In genomic region chr11:95826317-95827167, GRCm38 (mm10) we compare ENCODE assay signal across 15 mouse cellular contexts. TPM values are rescaled to one million over a fixed set of nuclear protein-coding genes. Genes with fewer than 3 reads are reported as not detected.
DNase-seq lines count a peak whose midpoint lies in the region; ATAC-seq and TF ChIP-seq lines count a peak whose summit lies in the region.
"Had no signal": no experiment of that assay in that cellular context is flagged by ENCODE, and none has a peak within 500 bp of the region (broad histone marks: within the 10 kb centered on the region; RNA-seq: fewer than 3 reads in every experiment).

No protein-coding gene starts in this region.

- DNase-seq in adrenal gland, adult (ENCODE audit: inconsistent age in 2 of 2, low spot score in 1 of 2) = peak; percentile 9 to 40
- DNase-seq in adrenal gland, postnatal 10 days = no peak
- DNase-seq in heart, postnatal 0 days (ENCODE audit: low spot score) = no peak
- DNase-seq in heart, postnatal 10 days = no peak
- DNase-seq in B cell, adult 2 months = no peak
- no peak for DNase-seq in right cerebral cortex, postnatal 25 days

- H3K9me3 ChIP-seq in heart, postnatal 0 days (replicated peaks; ENCODE audit: control insufficient read depth, low read length) = no peaks in the 10 kb centered on the region
- no peaks in the 10 kb centered on the region for H3K9me3 ChIP-seq in liver, embryonic 15.5 days (replicated peaks)
- H3K9me3 ChIP-seq: embryonic facial prominence, embryonic 15.5 days; hindbrain, embryonic 13.5 days; limb, embryonic 12.5 days; stomach, embryonic 15.5 days had no signal

- no peak for ATAC-seq in heart, postnatal 0 days (ENCODE audit: insufficient read depth, low read depth)
- no peak for ATAC-seq in liver, embryonic 15.5 days (ENCODE audit: insufficient read depth)
- ATAC-seq: forebrain, embryonic 14.5 days; lung, postnatal 0 days; Patski had no signal

- H3K27ac ChIP-seq in heart, postnatal 0 days (ENCODE audit: low read depth) = no peak overlapping the region
- peak overlapping the region; percentile 100 for H3K27ac ChIP-seq in brown adipose tissue, adult 24 weeks (replicated peaks; ENCODE audit: low read depth, low read length)
- H3K27ac ChIP-seq in liver, embryonic 15.5 days (replicated peaks) = peak overlapping the region; percentile 84
- H3K27ac ChIP-seq: embryonic facial prominence, embryonic 15.5 days; hindbrain, embryonic 13.5 days; limb, embryonic 12.5 days; stomach, embryonic 15.5 days had no signal

- TF ChIP-seq CTCF in heart, postnatal 0 days (IDR thresholded peaks at IDR 0.05; ENCODE audit: low read depth) = no peak

- intact Hi-C loops in heart, postnatal 10 days (cut with DNase I) = loop anchor here (1.0 kb wide), 2 partner anchors 27 to 55 kb away; no protein-coding TSS in a partner anchor

- no peak for TF ChIP-seq EP300 in heart, postnatal 0 days (IDR thresholded peaks at IDR 0.05; ENCODE audit: low read depth)

- H3K36me3 ChIP-seq in heart, postnatal 0 days (replicated peaks; ENCODE audit: control insufficient read depth, insufficient read depth, low read length) = 0 out of 2 replicates have a peak, but pooled peaks cover 7% of the 10 kb centered on the region
- peaks cover 15% of the 10 kb centered on the region for H3K36me3 ChIP-seq in liver, embryonic 15.5 days (replicated peaks)
- H3K36me3 ChIP-seq: embryonic facial prominence, embryonic 15.5 days; hindbrain, embryonic 13.5 days; limb, embryonic 12.5 days; stomach, embryonic 15.5 days had no signal

- H3K27me3 ChIP-seq in heart, postnatal 0 days (ENCODE audit: control insufficient read depth, insufficient read depth, low read length) = peaks cover 22% of the 10 kb centered on the region
- H3K27me3 ChIP-seq in liver, embryonic 15.5 days = peaks cover 56% of the 10 kb centered on the region

- 0 out of 2 replicates have a peak overlapping the region, but pooled peaks have one; percentile 18 for H3K9ac ChIP-seq in heart, postnatal 0 days (replicated peaks; ENCODE audit: low read depth, low read length)
- peak overlapping the region; percentile 45 for H3K9ac ChIP-seq in liver, embryonic 15.5 days
- H3K9ac ChIP-seq: embryonic facial prominence, embryonic 15.5 days; hindbrain, embryonic 13.5 days; limb, embryonic 12.5 days; stomach, embryonic 15.5 days had no signal

- whole genome bisulfite sequencing in heart, postnatal 0 days = 49% methylated on average over 6 of the region's 6 CpGs
- 35% methylated on average over 6 of the region's 6 CpGs for WGBS in liver, embryonic 15.5 days (ENCODE audit: insufficient replicate concordance)

- H3K4me3 ChIP-seq in heart, postnatal 0 days (ENCODE audit: low read depth, low read length) = no peak overlapping the region
- H3K4me3 ChIP-seq in brown adipose tissue, adult 24 weeks (ENCODE audit: insufficient read depth, low read depth, low read length) = peak overlapping the region; percentile 48
- H3K4me3 ChIP-seq in liver, embryonic 15.5 days (replicated peaks) = peak overlapping the region; percentile 76
- H3K4me3 ChIP-seq: embryonic facial prominence, embryonic 15.5 days; hindbrain, embryonic 13.5 days; limb, embryonic 12.5 days had no signal

- H3K4me2 ChIP-seq in heart, postnatal 0 days (ENCODE audit: low read depth, low read length) = no peak overlapping the region
- peak overlapping the region; percentile 98 for H3K4me2 ChIP-seq in liver, embryonic 15.5 days
- H3K4me2 ChIP-seq: embryonic facial prominence, embryonic 15.5 days; hindbrain, embryonic 13.5 days; limb, embryonic 12.5 days; stomach, embryonic 15.5 days had no signal

- peaks cover 7% of the 10 kb centered on the region for H3K4me1 ChIP-seq in heart, postnatal 0 days (ENCODE audit: control insufficient read depth, insufficient read depth)
- H3K4me1 ChIP-seq in brown adipose tissue, adult 24 weeks (ENCODE audit: control insufficient read depth, insufficient read depth, insufficient read length, low read length) = peaks cover 29% of the 10 kb centered on the region
- H3K4me1 ChIP-seq in liver, embryonic 15.5 days (replicated peaks) = peaks cover 86% of the 10 kb centered on the region

RNA-seq across cellular contexts. Expression of gene Phospho1, which starts 2.2 kb away (rescaled TPM):
- total RNA-seq in adrenal gland, postnatal 10 days (2021) = 100 to 1,000 TPM; 204 to 243 TPM
- total RNA-seq in heart, postnatal 0 days (2014; rRNA removed; ENCODE audit: low replicate concordance) = 45.0 and 46.6 TPM in 2 replicates
- polyA plus RNA-seq in heart, postnatal 0 days (2015; fragmentation: Nextera tagmentation; extraction: Ambion mirVana) = 6.7 and 7.9 TPM in 2 replicates
- total RNA-seq in heart, postnatal 10 days (2021) = 100 to 1,000 TPM; 129 to 148 TPM
- polyA plus RNA-seq in brown adipose tissue, adult 24 weeks (2012; ENCODE audit: insufficient read depth, insufficient read length, missing spikeins) = 316 and 541 TPM in 2 replicates
- 6.4 and 7.1 TPM in 2 replicates for polyA plus RNA-seq in liver, embryonic 15.5 days (2015; fragmentation: Nextera tagmentation; extraction: Ambion mirVana)
- polyA plus RNA-seq: forebrain, embryonic 14.5 days; hindbrain, embryonic 13.5 days; limb, embryonic 12.5 days had no signal

RNA-seq across cellular contexts. Expression of gene Gngt2, which starts 10.5 kb away (rescaled TPM):
- total RNA-seq in adrenal gland, postnatal 10 days (2021) = 10 to 100 TPM; 21.9 to 22.9 TPM
- total RNA-seq in heart, postnatal 0 days (2014; rRNA removed; ENCODE audit: low replicate concordance) = 0.66 and 26.8 TPM in 2 replicates
- 38.7 and 40.1 TPM in 2 replicates for polyA plus RNA-seq in heart, postnatal 0 days (2015; fragmentation: Nextera tagmentation; extraction: Ambion mirVana)
- 10 to 100 TPM; 24.7 to 26.0 TPM for total RNA-seq in heart, postnatal 10 days (2021)
- polyA plus RNA-seq in brown adipose tissue, adult 24 weeks (2012; ENCODE audit: insufficient read depth, insufficient read length, missing spikeins) = 106 and 152 TPM in 2 replicates
- 20.1 and 22.1 TPM in 2 replicates for polyA plus RNA-seq in liver, embryonic 15.5 days (2015; fragmentation: Nextera tagmentation; extraction: Ambion mirVana)
- polyA plus RNA-seq: Patski had no signal

RNA-seq across cellular contexts. Expression of gene Abi3, which starts 15.7 kb away (rescaled TPM):
- total RNA-seq in adrenal gland, postnatal 10 days (2021) = 10 to 100 TPM; 11.5 to 14.8 TPM
- total RNA-seq in heart, postnatal 0 days (2014; rRNA removed; ENCODE audit: low replicate concordance) = 11.4 and 13.4 TPM in 2 replicates
- 13.3 and 14.3 TPM in 2 replicates for polyA plus RNA-seq in heart, postnatal 0 days (2015; fragmentation: Nextera tagmentation; extraction: Ambion mirVana)
- total RNA-seq in heart, postnatal 10 days (2021) = 10 to 100 TPM; 16.2 to 21.1 TPM
- polyA plus RNA-seq in brown adipose tissue, adult 24 weeks (2012; ENCODE audit: insufficient read depth, insufficient read length, missing spikeins) = 8.4 and 26.7 TPM in 2 replicates
- 6.9 and 7.0 TPM in 2 replicates for polyA plus RNA-seq in liver, embryonic 15.5 days (2015; fragmentation: Nextera tagmentation; extraction: Ambion mirVana)
- polyA plus RNA-seq: Patski had no signal

Comparison
In these comparisons a context has a peak if more than half of its experiments do, and no peak if none do; other contexts are left out.
1. DNase-seq: peak in adrenal gland, adult (2 of 2); none in adrenal gland, postnatal 10 days (single experiment), heart, postnatal 0 days (single experiment), heart, postnatal 10 days (0 of 2), B cell, adult 2 months (0 of 2) and right cerebral cortex, postnatal 25 days (single experiment).